Mouse (Mus musculus): ENCODE results near the gene Gm10964. TPM values are rescaled to one million over a fixed set of nuclear protein-coding genes. Genes with fewer than 3 reads are reported as not detected.

The Gm10964 gene
- polyA plus RNA-seq (2015; fragmentation: Nextera tagmentation; extraction: Ambion mirVana), result not detected in 2 replicates

DNA sequence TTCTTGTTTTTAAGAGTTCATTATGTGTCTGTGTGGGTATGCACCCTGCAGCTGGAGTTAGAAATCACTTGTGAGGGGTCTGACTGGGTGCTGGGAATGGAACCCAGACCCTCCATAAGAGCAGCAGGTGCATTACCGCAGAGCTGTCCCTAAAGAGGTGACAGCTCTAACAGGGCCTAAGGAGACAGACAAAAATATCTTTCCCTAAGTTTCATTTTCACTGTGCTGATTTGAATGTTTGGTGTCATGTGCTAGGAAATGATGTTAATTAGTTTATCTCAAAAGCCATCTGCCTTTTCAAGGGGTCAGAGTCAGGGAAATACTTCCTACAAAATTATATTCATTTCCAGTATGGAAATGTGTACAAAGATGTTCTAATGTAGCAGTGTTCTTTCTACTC, at the start of gene Gm10964:
TSS of gene Gm10964 (plus strand) at position 38 of the 400 bp plus-strand sequence.
- ATAC-seq (ENCODE audit: insufficient read depth, low FRiP score), result no peak
- peak within 1 kb of the TSS; percentile 62 for H3K4me2 ChIP-seq (ENCODE audit: low read depth, low read length)
- H3K27ac ChIP-seq (ENCODE audit: low read length), result peak within 1 kb of the TSS; percentile 98
- H3K9ac ChIP-seq (ENCODE audit: low read length), result peak within 1 kb of the TSS; percentile 68
- H3K4me3 ChIP-seq (replicated peaks; ENCODE audit: low read length), result peak within 1 kb of the TSS; percentile 50
- H3K4me1 ChIP-seq (ENCODE audit: control insufficient read depth, insufficient read depth, low read length), result peaks cover 26% of the 10 kb centered on the region
- H3K27me3 ChIP-seq (ENCODE audit: control insufficient read depth, insufficient read depth, low read length), result no peaks in the 10 kb centered on the region
- no peaks in the 10 kb centered on the region for H3K9me3 ChIP-seq (replicated peaks; ENCODE audit: control insufficient read depth, low read length)
- peaks cover 11% of the 10 kb centered on the region for H3K36me3 ChIP-seq (ENCODE audit: control insufficient read depth, insufficient read depth, low read length)
- 87% methylated on average over 1 of the region's 1 CpGs for WGBS

- no peaks in the 10 kb centered on the region for H3K9me3 ChIP-seq (replicated peaks; ENCODE audit: control insufficient read depth, low read length)
- 81% methylated on average over 3 of the region's 3 CpGs for WGBS
- H3K4me1 ChIP-seq (ENCODE audit: control insufficient read depth, insufficient read depth, low read length), result no peaks in the 10 kb centered on the region
- no peak overlapping the region for H3K9ac ChIP-seq (ENCODE audit: low read length)
- no peak for ATAC-seq (ENCODE audit: insufficient read depth, low FRiP score)
- H3K4me3 ChIP-seq (replicated peaks; ENCODE audit: low read length), result no peak overlapping the region
- no peaks in the 10 kb centered on the region for H3K27me3 ChIP-seq (ENCODE audit: control insufficient read depth, insufficient read depth, low read length)
- H3K27ac ChIP-seq (ENCODE audit: low read length), result no peak overlapping the region
- no peak overlapping the region for H3K4me2 ChIP-seq (ENCODE audit: low read depth, low read length)
- no peaks in the 10 kb centered on the region for H3K36me3 ChIP-seq (ENCODE audit: control insufficient read depth, insufficient read depth, low read length)
Measured at GRCm38 (mm10) chr3:103690506-103690905, 48.7 kb upstream of the Gm10964 start.

- no peak overlapping the region for H3K27ac ChIP-seq (ENCODE audit: low read length)
- H3K4me1 ChIP-seq (ENCODE audit: control insufficient read depth, insufficient read depth, low read length), result no peaks in the 10 kb centered on the region
- no peak for ATAC-seq (ENCODE audit: insufficient read depth, low FRiP score)
- no peak overlapping the region for H3K4me3 ChIP-seq (replicated peaks; ENCODE audit: low read length)
- H3K9ac ChIP-seq (ENCODE audit: low read length), result no peak overlapping the region
- H3K36me3 ChIP-seq (ENCODE audit: control insufficient read depth, insufficient read depth, low read length), result no peaks in the 10 kb centered on the region
- 43% methylated on average over 3 of the region's 3 CpGs for WGBS
- no peaks in the 10 kb centered on the region for H3K27me3 ChIP-seq (ENCODE audit: control insufficient read depth, insufficient read depth, low read length)
- no peak overlapping the region for H3K4me2 ChIP-seq (ENCODE audit: low read depth, low read length)
- no peaks in the 10 kb centered on the region for H3K9me3 ChIP-seq (replicated peaks; ENCODE audit: control insufficient read depth, low read length)
Measured at GRCm38 (mm10) chr3:103695556-103695955, 43.6 kb upstream of the Gm10964 start.

DNA sequence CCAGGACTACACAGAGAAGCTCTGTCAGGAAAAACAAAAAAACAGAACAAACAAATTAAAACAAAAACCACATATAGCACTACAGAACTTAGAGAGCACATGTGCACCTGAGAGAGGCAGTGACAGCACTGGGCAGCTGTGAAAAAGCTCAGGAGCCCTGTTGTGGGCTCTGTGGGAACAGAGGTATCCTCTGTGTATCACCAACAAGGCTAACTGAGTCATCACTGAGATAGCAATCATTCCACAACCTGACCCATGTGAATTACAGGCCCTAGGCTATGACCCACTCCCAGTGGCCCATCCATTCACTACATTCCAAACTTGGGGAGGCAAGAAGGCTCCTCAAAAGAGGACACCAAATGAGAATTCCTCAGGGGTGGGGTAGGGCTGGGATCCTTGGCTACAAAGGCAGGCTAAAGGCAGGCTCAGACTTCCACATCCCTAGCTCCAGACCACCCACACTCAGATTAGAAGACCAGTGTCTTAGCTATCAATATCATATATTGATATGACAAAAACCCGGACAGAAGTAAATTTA, 42.7 kb upstream of the Gm10964 start:
- Histone ChIP-seq H3K4me3 (replicated peaks; ENCODE audit: low read length) (no peak overlapping the region), H3K4me1 (ENCODE audit: control insufficient read depth, insufficient read depth, low read length) (no peaks in the 10 kb centered on the region), H3K27ac (ENCODE audit: low read length) (no peak overlapping the region), H3K36me3 (ENCODE audit: control insufficient read depth, insufficient read depth, low read length) (no peaks in the 10 kb centered on the region), H3K27me3 (ENCODE audit: control insufficient read depth, insufficient read depth, low read length) (no peaks in the 10 kb centered on the region), H3K9ac (ENCODE audit: low read length) (no peak overlapping the region), H3K9me3 (replicated peaks; ENCODE audit: control insufficient read depth, low read length) (no peaks in the 10 kb centered on the region), H3K4me2 (ENCODE audit: low read depth, low read length) (no peak overlapping the region)
- no peak for ATAC-seq (ENCODE audit: insufficient read depth, low FRiP score)
- 85% methylated on average over 1 of the region's 1 CpGs for WGBS

GRCm38 (mm10) chr3:103704661-103705060, 34.5 kb upstream of the Gm10964 start:
- WGBS, result 66% methylated on average over 6 of the region's 6 CpGs

GRCm38 (mm10) chr3:103705426-103705825, 33.7 kb upstream of the Gm10964 start:
- 61% methylated on average over 12 of the region's 12 CpGs for WGBS
- H3K9ac ChIP-seq (ENCODE audit: low read length), result no peak overlapping the region
- no peaks in the 10 kb centered on the region for H3K4me1 ChIP-seq (ENCODE audit: control insufficient read depth, insufficient read depth, low read length)
- no peaks in the 10 kb centered on the region for H3K27me3 ChIP-seq (ENCODE audit: control insufficient read depth, insufficient read depth, low read length)
- H3K27ac ChIP-seq (ENCODE audit: low read length), result no peak overlapping the region
- H3K36me3 ChIP-seq (ENCODE audit: control insufficient read depth, insufficient read depth, low read length), result no peaks in the 10 kb centered on the region
- no peak overlapping the region for H3K4me2 ChIP-seq (ENCODE audit: low read depth, low read length)
- H3K9me3 ChIP-seq (replicated peaks; ENCODE audit: control insufficient read depth, low read length), result no peaks in the 10 kb centered on the region
- no peak overlapping the region for H3K4me3 ChIP-seq (replicated peaks; ENCODE audit: low read length)
- no peak for ATAC-seq (ENCODE audit: insufficient read depth, low FRiP score)

More at GRCm38 (mm10) chr3:103704661-103705060, 34.5 kb upstream of the Gm10964 start:
- no peaks in the 10 kb centered on the region for H3K27me3 ChIP-seq (ENCODE audit: control insufficient read depth, insufficient read depth, low read length)
- no peak overlapping the region for H3K27ac ChIP-seq (ENCODE audit: low read length)
- H3K4me2 ChIP-seq (ENCODE audit: low read depth, low read length), result no peak overlapping the region
- no peaks in the 10 kb centered on the region for H3K4me1 ChIP-seq (ENCODE audit: control insufficient read depth, insufficient read depth, low read length)
- no peak for ATAC-seq (ENCODE audit: insufficient read depth, low FRiP score)
- no peak overlapping the region for H3K4me3 ChIP-seq (replicated peaks; ENCODE audit: low read length)
- no peak overlapping the region for H3K9ac ChIP-seq (ENCODE audit: low read length)
- H3K36me3 ChIP-seq (ENCODE audit: control insufficient read depth, insufficient read depth, low read length), result no peaks in the 10 kb centered on the region
- no peaks in the 10 kb centered on the region for H3K9me3 ChIP-seq (replicated peaks; ENCODE audit: control insufficient read depth, low read length)

DNA sequence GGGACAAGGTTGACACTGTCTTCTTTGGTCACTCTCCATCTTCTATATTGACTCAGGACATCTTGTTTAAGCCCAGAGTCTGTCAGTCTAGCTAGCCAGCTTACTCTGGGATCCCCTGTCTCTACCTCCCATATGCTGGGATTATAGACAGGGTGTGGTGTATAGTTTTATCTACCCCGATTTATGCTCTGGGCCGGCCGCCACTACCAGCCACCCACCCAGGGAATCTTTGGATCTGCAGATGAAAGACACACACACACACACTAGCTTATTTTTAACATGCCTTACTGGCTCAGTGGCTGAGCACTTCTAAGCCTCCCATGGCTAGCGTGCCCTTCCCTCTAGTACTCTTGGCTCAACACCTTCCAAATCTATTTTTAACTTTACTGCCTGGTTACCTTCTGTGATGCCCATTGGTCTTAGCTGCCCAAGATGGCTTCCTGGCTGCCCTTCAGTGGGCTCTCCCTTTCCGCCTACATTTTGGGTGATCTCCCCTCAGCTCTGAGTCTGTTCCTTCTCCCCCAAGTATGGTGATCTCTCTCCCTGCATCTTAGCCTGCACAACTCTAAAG, 29.6 kb upstream of the Gm10964 start:
- H3K9ac ChIP-seq (ENCODE audit: low read length), result no peak overlapping the region
- no peak overlapping the region for H3K4me3 ChIP-seq (replicated peaks; ENCODE audit: low read length)
- no peak overlapping the region for H3K4me2 ChIP-seq (ENCODE audit: low read depth, low read length)
- no peak overlapping the region for H3K27ac ChIP-seq (ENCODE audit: low read length)
- no peaks in the 10 kb centered on the region for H3K4me1 ChIP-seq (ENCODE audit: control insufficient read depth, insufficient read depth, low read length)
- 90% methylated on average over 5 of the region's 5 CpGs for WGBS
- H3K36me3 ChIP-seq (ENCODE audit: control insufficient read depth, insufficient read depth, low read length), result no peaks in the 10 kb centered on the region
- no peak for ATAC-seq (ENCODE audit: insufficient read depth, low FRiP score)
- no peaks in the 10 kb centered on the region for H3K27me3 ChIP-seq (ENCODE audit: control insufficient read depth, insufficient read depth, low read length)
- H3K9me3 ChIP-seq (replicated peaks; ENCODE audit: control insufficient read depth, low read length), result no peaks in the 10 kb centered on the region

DNA sequence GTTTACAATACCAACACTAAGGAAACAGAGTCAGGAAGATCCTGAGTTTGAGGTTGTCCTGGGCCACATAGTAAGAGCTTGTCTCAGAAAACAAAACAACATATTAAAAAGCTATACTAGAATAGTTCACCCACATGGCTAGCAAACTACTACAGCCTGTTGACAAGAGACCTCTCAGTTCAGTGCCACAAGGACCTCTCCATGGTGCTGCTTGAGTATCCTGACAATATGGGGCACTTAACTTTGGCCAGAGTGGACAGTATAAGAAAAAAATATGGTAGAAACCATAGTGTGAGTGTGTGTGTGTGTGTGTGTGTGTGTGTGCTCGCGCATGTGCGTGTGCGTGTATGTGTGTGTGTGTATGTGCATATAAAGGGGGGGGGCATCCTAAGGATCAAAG, 27.0 kb upstream of the Gm10964 start:
- Histone ChIP-seq H3K9ac (ENCODE audit: low read length) (no peak overlapping the region), H3K9me3 (replicated peaks; ENCODE audit: control insufficient read depth, low read length) (no peaks in the 10 kb centered on the region), H3K27ac (ENCODE audit: low read length) (no peak overlapping the region), H3K4me1 (ENCODE audit: control insufficient read depth, insufficient read depth, low read length) (peaks cover 8% of the 10 kb centered on the region), H3K4me2 (ENCODE audit: low read depth, low read length) (no peak overlapping the region), H3K36me3 (ENCODE audit: control insufficient read depth, insufficient read depth, low read length) (no peaks in the 10 kb centered on the region), H3K4me3 (replicated peaks; ENCODE audit: low read length) (no peak overlapping the region), H3K27me3 (ENCODE audit: control insufficient read depth, insufficient read depth, low read length) (no peaks in the 10 kb centered on the region)
- 99% methylated on average over 4 of the region's 4 CpGs for WGBS
- ATAC-seq (ENCODE audit: insufficient read depth, low FRiP score), result no peak

DNA sequence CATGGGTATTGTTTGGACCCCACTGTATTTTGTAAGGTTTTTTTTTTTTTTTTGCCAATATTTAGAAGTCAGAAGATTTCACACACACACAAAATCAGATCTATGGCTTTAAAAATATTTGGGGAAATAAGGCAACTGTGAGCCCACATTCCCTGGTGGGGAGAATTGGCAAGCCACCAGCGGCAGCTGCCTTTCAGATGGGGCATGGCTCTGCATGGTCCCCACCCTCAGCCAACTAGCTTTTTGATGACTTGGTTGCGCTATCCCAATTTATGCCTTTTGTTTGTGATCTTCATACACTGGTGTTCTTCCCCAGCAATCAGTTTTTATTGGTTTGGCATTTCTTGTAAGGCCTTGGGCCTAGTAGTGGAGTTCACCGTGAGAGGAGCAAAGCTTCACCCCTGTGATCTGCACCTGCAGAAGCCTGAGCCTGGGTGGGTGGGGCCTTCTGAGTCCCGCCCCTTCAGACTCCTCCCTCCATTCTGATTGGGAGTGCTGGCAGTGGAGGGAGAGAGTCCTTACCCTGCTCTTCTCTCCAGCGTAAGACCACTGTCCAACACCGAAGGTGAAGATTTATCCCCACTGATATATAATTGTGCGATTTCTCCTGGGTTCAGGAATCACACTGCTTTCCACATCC, 24.8 kb upstream of the Gm10964 start:
- no peaks in the 10 kb centered on the region for H3K9me3 ChIP-seq (replicated peaks; ENCODE audit: control insufficient read depth, low read length)
- peaks cover 12% of the 10 kb centered on the region for H3K4me1 ChIP-seq (ENCODE audit: control insufficient read depth, insufficient read depth, low read length)
- H3K4me3 ChIP-seq (replicated peaks; ENCODE audit: low read length), result no peak overlapping the region
- H3K9ac ChIP-seq (ENCODE audit: low read length), result no peak overlapping the region
- H3K27ac ChIP-seq (ENCODE audit: low read length), result no peak overlapping the region
- no peak for ATAC-seq (ENCODE audit: insufficient read depth, low FRiP score)
- 71% methylated on average over 7 of the region's 7 CpGs for WGBS
- no peaks in the 10 kb centered on the region for H3K27me3 ChIP-seq (ENCODE audit: control insufficient read depth, insufficient read depth, low read length)
- H3K4me2 ChIP-seq (ENCODE audit: low read depth, low read length), result no peak overlapping the region
- no peaks in the 10 kb centered on the region for H3K36me3 ChIP-seq (ENCODE audit: control insufficient read depth, insufficient read depth, low read length)
